In genomic region chr13:96670019-96670405, GRCm38 (mm10) we compare ENCODE assay signal across 8 mouse cellular contexts. TPM values are rescaled to one million over a fixed set of nuclear protein-coding genes. Genes with fewer than 3 reads are reported as not detected.
DNase-seq lines count a peak whose midpoint lies in the region; ATAC-seq and TF ChIP-seq lines count a peak whose summit lies in the region.

No protein-coding gene starts in this region.

- H3K27ac ChIP-seq in left cerebral cortex, adult 2 months = peak overlapping the region; percentile 99
- peak overlapping the region; percentile 97 for H3K27ac ChIP-seq in hindbrain, embryonic 14.5 days
- peak overlapping the region; percentile 99 for H3K27ac ChIP-seq in midbrain, embryonic 16.5 days (ENCODE audit: low read length)

- H3K4me3 ChIP-seq in left cerebral cortex, adult 2 months = peak overlapping the region; percentile 85
- H3K4me3 ChIP-seq in hindbrain, embryonic 14.5 days (replicated peaks; ENCODE audit: low read length) = peak overlapping the region; percentile 88
- H3K4me3 ChIP-seq in midbrain, embryonic 16.5 days (ENCODE audit: low read depth, low read length) = peak overlapping the region; percentile 99

- whole genome bisulfite sequencing in hindbrain, embryonic 14.5 days = 5% methylated on average over 13 of the region's 13 CpGs
- 1% methylated on average over 13 of the region's 13 CpGs for WGBS in midbrain, embryonic 16.5 days

- H3K9ac ChIP-seq in hindbrain, embryonic 14.5 days = peak overlapping the region; percentile 95
- peak overlapping the region; percentile 98 for H3K9ac ChIP-seq in midbrain, embryonic 16.5 days (ENCODE audit: low read depth, low read length)

- no peak for ATAC-seq in hindbrain, embryonic 14.5 days (ENCODE audit: low FRiP score)
- ATAC-seq in midbrain, embryonic 16.5 days = no peak

- peaks cover 40% of the 10 kb centered on the region for H3K4me1 ChIP-seq in hindbrain, embryonic 14.5 days (replicated peaks; ENCODE audit: control insufficient read depth, insufficient read depth, low read length)
- H3K4me1 ChIP-seq in midbrain, embryonic 16.5 days (ENCODE audit: control insufficient read depth, insufficient read depth, low read length) = peaks cover 36% of the 10 kb centered on the region

- no peaks in the 10 kb centered on the region for H3K9me3 ChIP-seq in hindbrain, embryonic 14.5 days (ENCODE audit: control insufficient read depth, low read length)
- H3K9me3 ChIP-seq in midbrain, embryonic 16.5 days (replicated peaks; ENCODE audit: control insufficient read depth, low read length, poor library complexity, severe bottlenecking) = no peaks in the 10 kb centered on the region

- no peak for DNase-seq in left cerebral cortex, adult 2 months (ENCODE audit: extremely low spot score in 1 of 2, low spot score in 2 of 2)
- DNase-seq in left cerebral cortex, postnatal 25 days (ENCODE audit: low spot score in 2 of 2) = no peak
- DNase-seq in c-Kit-negative CD71-positive TER-119-positive erythroid progenitor cells, embryonic 14.5 days (ENCODE audit: low read depth, low spot score) = peak; percentile 17
- DNase-seq in hindbrain, embryonic 14.5 days (ENCODE audit: low spot score) = no peak
- DNase-seq in gastrocnemius, adult 18-20 months (ENCODE audit: low spot score) = no peak
- DNase-seq in spleen, postnatal 10 days (ENCODE audit: low spot score in 2 of 2) = no peak
- no peak for DNase-seq in kidney, adult 18-20 months

- H3K36me3 ChIP-seq in hindbrain, embryonic 14.5 days (replicated peaks; ENCODE audit: control insufficient read depth, insufficient read depth) = peaks cover 18% of the 10 kb centered on the region
- peaks cover 11% of the 10 kb centered on the region for H3K36me3 ChIP-seq in midbrain, embryonic 16.5 days (ENCODE audit: control insufficient read depth, insufficient read depth, low read length)

- no peaks in the 10 kb centered on the region for H3K27me3 ChIP-seq in hindbrain, embryonic 14.5 days (ENCODE audit: control insufficient read depth, insufficient read depth, low read length)
- no peaks in the 10 kb centered on the region for H3K27me3 ChIP-seq in midbrain, embryonic 16.5 days (ENCODE audit: control insufficient read depth, insufficient read depth, low read depth, low read length)

- intact Hi-C loops in left cerebral cortex, adult 2 months (cut with DNase I) = no loop called here
- intact Hi-C loops in left cerebral cortex, postnatal 25 days (cut with DNase I) = no loop called here

- TF ChIP-seq CTCF in left cerebral cortex, adult 2 months (IDR thresholded peaks at IDR 0.05) = no peak

- peak overlapping the region; percentile 80 for H3K4me2 ChIP-seq in hindbrain, embryonic 14.5 days (replicated peaks)
- peak overlapping the region; percentile 64 for H3K4me2 ChIP-seq in midbrain, embryonic 16.5 days (ENCODE audit: low read length)

RNA-seq across cellular contexts. Expression of gene Hmgcr, which starts 0.7 kb away (rescaled TPM):
- total RNA-seq in left cerebral cortex, adult 2 months (2021) = 100 to 1,000 TPM; 157 to 159 TPM
- total RNA-seq in left cerebral cortex, postnatal 25 days (2021) = 100 to 1,000 TPM; 165 to 168 TPM
- polyA plus RNA-seq in hindbrain, embryonic 14.5 days (2014; fragmentation: Nextera tagmentation; extraction: Ambion mirVana) = 198 and 251 TPM in 2 replicates
- polyA plus RNA-seq in midbrain, embryonic 16.5 days (2015; fragmentation: Nextera tagmentation; extraction: Ambion mirVana) = 240 TPM in 2 replicates
- 1 to 10 TPM; 3.5 to 5.1 TPM for total RNA-seq in gastrocnemius, adult 18-20 months (2021)

Comparison
In these comparisons a context has a peak if more than half of its experiments do, and no peak if none do; other contexts are left out.
1. RNA of gene Hmgcr, which starts 0.7 kb away (total RNA-seq): 165 to 168 TPM in left cerebral cortex, postnatal 25 days and 157 to 159 TPM in left cerebral cortex, adult 2 months; 3.5 to 5.1 TPM in gastrocnemius, adult 18-20 months; every median in the first group is over 10 times any median in the second.
2. Peak in every context shown above with its lines, with median percentiles within 50 percentile points of each other: H3K27ac ChIP-seq and H3K4me3 ChIP-seq.